Mouse (Mus musculus) frontal cortex, postnatal 36 days (tissue): ENCODE measurements around the gene A3galt2.

Source experiments
- DNase-seq, 2 experiments: peaks; one replicate each; pipeline ENCODE4 v3.0.0; 2022; ENCODE audit warnings: low spot score in 2 of 2

The A3galt2 gene

DNA sequence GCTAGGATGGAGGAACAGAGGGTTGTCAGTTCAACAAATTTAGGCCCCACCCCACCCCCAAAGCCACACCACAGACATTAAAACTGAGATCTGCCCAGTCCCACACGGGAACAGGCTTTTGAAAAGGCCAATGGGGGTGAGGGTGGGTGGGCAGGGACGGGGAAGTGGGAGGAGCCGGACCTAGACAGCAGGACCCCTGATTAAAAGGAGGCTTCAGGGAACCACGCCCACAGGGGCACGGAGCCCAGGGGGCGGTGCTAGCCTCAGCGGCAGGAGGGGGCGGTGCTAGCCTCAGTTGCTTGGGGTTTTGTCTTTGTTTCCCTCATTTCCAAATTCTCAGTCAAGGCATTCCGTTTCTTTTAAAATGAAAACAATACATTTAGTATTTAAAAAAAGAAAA lies 40.4 kb downstream of the A3galt2 start:
- no peak for DNase-seq

GRCm38 (mm10) chr4:128796788-128797187 lies 41.6 kb downstream of the A3galt2 start:
- no peak for DNase-seq

GRCm38 (mm10) chr4:128801675-128802465 lies 46.7 kb downstream of the A3galt2 start:
- no peak for DNase-seq

- no peak for DNase-seq
Measured at GRCm38 (mm10) chr4:128803569-128803968, 48.4 kb downstream of the A3galt2 start.

GRCm38 (mm10) chr4:128804426-128805149 lies 49.4 kb downstream of the A3galt2 start:
- no peak for DNase-seq

DNA sequence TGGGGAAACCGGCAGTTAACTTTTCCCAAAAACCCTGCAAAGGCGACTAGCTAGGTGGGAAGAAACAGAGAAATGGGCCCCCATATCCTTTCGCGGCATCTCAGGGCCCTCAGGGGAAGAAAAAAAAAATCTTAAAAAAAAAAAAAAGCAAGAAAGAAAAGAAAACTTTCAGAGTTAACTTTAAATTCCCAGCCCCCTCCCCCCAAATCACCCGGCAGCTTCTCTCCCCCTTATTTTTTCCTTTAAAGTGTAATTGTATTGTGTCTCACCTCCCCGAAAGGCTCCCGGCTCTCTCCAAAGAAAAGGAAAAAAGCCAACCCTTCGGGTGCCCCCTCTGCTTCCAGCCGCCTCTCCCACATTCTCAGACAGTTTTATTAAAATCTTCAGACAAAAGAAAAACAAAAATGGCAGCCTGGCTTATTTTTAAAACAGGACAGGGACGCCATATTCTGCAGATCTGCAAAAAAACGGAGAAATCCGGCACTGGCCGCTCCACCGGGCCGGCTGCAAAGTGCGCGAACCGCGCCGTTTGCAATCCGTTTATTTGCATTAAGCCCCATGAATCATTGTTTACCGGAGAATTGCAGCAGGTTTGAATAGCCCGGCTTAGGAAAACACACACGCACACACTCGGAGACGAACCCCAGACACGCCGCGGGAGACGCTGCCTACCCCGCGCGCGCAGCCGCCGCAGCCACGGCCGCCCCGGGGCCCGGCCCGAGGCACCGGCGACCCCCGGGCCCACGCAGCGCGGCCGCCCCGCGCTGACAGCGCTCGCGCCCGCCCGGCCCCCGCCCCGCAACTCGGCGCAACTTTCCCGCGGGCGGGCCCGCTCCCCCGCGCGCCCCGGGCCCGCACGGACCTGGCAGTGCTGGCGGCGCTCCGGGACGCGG lies 50.2 kb downstream of the A3galt2 start:
- peak; percentile 49 to 57 for DNase-seq

DNA sequence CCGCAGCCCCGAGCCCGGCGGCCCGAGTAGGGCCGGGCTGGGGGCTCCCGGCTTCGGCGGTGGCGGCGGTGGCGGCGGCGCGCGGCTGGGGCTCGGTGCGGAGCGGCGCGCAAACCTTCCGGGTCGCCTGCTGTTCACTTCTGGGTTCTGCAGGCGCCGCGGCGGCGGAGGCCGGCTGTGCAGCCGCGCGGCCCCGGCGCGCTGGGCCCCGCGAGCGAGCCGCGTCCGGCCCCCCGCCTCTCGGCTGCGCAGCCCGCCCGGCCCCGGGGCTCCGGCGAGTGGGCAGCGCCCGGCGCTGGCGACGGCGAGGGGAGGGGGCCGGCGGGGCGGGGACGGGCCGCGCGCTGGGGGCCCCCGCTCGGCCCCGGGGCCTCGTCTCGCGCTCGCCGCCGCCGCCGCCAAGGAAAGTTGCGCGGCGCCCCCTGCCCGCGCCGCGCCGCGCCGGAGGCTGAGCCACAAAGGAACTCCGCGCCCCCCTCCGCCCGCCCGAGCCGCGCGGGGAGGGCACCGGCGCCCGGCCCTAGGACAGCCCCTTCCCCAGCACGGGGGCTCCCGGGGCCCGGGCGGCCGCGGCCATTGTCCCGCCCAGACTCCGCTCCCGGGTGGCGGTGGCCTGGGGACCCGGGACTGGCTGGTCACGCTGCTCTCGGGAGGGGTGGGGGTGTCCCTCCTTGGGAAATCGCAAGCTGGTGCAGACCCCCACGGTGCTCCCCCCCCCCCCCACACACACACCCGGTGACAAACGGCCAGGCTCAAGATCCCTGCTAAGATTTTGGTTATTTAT lies 51.1 kb downstream of the A3galt2 start, which contains the start of gene Zfp362:
TSS of gene Zfp362 (minus strand) at position 3 of the 784 bp plus-strand sequence.
- no peak for DNase-seq

GRCm38 (mm10) chr4:128806827-128807179 lies 51.6 kb downstream of the A3galt2 start:
- DNase-seq, result no peak

GRCm38 (mm10) chr4:128811382-128812056 lies 56.4 kb downstream of the A3galt2 start:
- peak; percentile 81 to 91 for DNase-seq

DNA sequence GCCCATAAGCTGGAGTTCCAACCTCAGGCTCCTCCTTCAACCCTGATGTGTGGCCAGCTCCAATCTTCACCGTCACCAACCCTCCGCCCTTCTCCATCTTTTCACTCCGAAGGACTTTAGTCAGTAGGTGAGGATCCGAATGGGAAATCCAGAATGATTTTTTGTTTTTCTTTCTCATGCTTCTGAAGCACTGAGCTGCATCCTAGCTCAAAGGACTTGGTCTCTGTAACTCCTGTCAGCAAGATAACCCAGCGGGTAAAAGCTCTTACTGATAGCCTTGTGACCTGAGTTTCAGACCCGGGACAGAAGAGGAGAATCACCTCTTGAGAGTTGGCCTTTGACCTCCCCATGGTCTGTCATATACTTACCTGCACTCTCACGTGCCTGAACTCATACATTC lies 61.8 kb downstream of the A3galt2 start:
- DNase-seq, result no peak
